Mouse (Mus musculus) erythroblast, embryonic 14.5 days (primary cell): ENCODE measurements around the gene Gm128. TPM values are rescaled to one million over a fixed set of nuclear protein-coding genes. Genes with fewer than 3 reads are reported as not detected.

Experiments used
- H3K27me3 ChIP-seq: 2 replicates; pipeline ENCODE4 v1.6.1; 2012; ENCODE audit warnings: inconsistent platforms; ENCODE audit not compliant: control insufficient read depth
- H3K36me3 ChIP-seq: 2 replicates; pipeline ENCODE4 v1.6.1; 2012; ENCODE audit warnings: mild to moderate bottlenecking, inconsistent platforms; ENCODE audit not compliant: control insufficient read depth
- H3K4me1 ChIP-seq: 2 replicates; pipeline ENCODE4 v1.6.1; 2012; ENCODE audit warnings: inconsistent platforms; ENCODE audit not compliant: control insufficient read depth
- H3K4me3 ChIP-seq: replicated peaks from 2 replicates; pipeline ENCODE3; 2012; ENCODE audit warnings: moderate library complexity, mild to moderate bottlenecking, inconsistent platforms
- H3K9me3 ChIP-seq: 2 replicates; pipeline ENCODE4 v1.6.1; 2012; ENCODE audit warnings: low read length, inconsistent platforms, mixed read lengths; ENCODE audit not compliant: control insufficient read depth
- GATA1 ChIP-seq: IDR thresholded peaks from 2 replicates; pipeline ENCODE4 v1.6.1; 2012; ENCODE audit warnings: low read length, inconsistent platforms, mixed read lengths
- TAL1 ChIP-seq: IDR thresholded peaks from 3 replicates; pipeline ENCODE4 v1.6.1; 2012; ENCODE audit warnings: low read length, inconsistent platforms, mixed read lengths
- polyA plus RNA-seq: library from polyadenylated mRNA; stranded (reverse); fragments of >175 nt; gene quantifications from 2 replicates; pipeline ENCODE4 v1.2.3, GENCODE M21; 2012

Gm128 gene
- polyA plus RNA-seq, 1 experiment, result not detected

DNA sequence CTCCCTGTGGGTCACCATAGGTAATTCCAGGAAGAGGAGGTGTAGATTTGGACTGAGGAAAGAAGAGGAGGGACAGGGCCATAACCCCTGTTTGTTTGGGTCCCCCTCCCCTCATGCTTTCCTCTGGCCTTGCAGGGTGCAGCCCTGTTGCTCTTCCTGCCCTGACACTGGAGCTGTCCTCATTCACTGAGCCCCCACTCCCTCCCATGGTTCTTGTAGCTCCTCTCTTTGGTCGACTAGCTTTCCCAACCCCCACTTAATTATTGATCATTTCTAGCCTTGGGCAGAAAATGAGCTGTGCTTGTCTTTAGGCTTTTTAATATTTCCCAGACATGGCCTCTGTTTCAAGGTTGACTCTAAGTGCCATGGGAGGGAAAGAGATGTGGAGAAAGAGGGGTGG, 42.7 kb upstream of the Gm128 start:
- TF ChIP-seq TAL1 (no peak), GATA1 (no peak)

DNA sequence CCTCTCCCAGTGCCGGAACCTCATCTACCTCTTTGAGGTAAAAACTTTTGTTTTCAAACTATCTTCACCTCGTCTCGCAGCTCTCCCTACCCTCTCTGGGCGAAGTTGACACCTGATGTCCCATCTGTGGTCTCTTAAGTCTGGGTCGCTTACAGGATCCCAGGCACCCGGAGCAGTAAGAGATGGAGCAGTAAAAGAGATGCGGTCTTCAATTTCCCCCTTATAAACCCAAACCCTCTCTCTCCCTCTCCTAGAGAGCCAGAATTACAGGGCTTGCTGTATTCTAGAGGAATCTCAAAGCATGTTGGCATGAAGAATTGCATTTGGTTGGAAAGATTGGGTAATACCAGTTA, 42.2 kb upstream of the Gm128 start:
- no peaks in the 10 kb centered on the region for H3K9me3 ChIP-seq
- H3K36me3 ChIP-seq, result peaks cover 33% of the 10 kb centered on the region
- no peaks in the 10 kb centered on the region for H3K27me3 ChIP-seq
- TF ChIP-seq TAL1 (no peak), GATA1 (no peak)
- peak overlapping the region; percentile 93 for H3K4me3 ChIP-seq
- H3K4me1 ChIP-seq, result peaks cover 67% of the 10 kb centered on the region

More for the DNA sequence above, 42.7 kb upstream of the Gm128 start:
- peak overlapping the region; percentile 93 for H3K4me3 ChIP-seq
- H3K9me3 ChIP-seq, result no peaks in the 10 kb centered on the region
- peaks cover 35% of the 10 kb centered on the region for H3K36me3 ChIP-seq
- no peaks in the 10 kb centered on the region for H3K27me3 ChIP-seq
- H3K4me1 ChIP-seq, result peaks cover 63% of the 10 kb centered on the region

DNA sequence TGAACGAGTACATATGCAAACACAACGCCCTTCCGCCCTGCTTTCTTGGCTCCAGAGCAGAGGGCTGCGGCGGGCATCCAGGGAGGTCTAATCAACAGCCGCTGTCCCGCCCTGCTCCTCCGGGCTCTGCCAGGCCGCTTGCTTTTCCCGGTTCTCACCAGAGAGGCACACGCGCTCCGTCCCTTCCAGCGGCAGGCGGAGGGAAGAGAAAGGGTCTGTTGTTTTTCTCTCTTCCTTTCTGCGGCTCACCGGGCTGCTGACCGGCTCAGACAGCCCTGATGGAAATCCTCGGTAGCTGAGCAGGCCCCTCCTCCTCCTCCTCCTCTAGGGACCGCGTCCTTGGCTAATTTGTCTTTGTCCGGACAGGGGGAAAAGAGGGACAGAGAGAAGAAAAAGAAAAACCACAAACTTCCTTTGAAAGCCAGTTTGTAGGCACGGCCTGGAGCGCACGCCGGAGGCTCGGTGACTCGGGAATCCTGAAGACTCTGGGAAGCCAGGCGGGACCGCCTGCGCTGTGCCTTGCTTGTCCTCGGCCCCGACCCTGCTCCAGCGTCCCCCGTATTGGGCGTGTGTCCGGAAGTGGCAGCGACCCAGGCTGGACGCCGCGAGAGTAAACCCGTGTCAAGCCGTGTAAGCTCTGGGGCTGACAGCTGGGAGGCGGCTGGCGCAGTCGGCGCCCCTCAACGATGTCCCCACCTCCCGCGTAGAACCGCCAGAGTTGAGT, 41.6 kb upstream of the Gm128 start:
- Histone ChIP-seq H3K36me3 (peaks cover 31% of the 10 kb centered on the region), H3K9me3 (no peaks in the 10 kb centered on the region), H3K4me1 (peaks cover 72% of the 10 kb centered on the region), H3K27me3 (no peaks in the 10 kb centered on the region), H3K4me3 (peak overlapping the region; percentile 93)
- TF ChIP-seq TAL1 (no peak), GATA1 (no peak)

DNA sequence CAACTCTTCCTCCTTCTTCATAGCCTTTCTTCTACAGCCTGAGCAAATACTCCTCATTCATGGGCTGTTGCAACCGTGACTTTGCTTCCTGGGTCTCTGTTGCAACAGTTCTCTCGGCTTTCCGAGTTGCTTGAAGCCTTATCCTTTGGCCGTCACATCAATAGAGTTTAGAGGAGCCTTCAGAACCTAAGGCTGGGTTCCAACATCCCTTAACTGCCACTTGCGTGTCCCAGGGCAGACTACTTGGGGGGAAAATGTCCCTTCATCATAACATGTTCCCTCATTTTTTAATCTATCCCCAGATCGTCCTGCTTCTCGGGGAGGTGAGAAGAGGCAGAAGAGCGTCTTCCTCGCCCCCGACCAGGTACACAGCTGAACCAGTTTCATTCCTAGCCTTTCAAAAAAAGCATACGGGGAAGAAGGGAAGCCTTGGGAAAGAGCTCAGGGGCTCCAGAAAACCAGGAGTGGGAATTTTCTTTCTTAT, 41.0 kb upstream of the Gm128 start:
- peak overlapping the region; percentile 93 for H3K4me3 ChIP-seq
- peaks cover 25% of the 10 kb centered on the region for H3K36me3 ChIP-seq
- no peak for TF ChIP-seq TAL1
- TF ChIP-seq GATA1, result 0 out of 2 replicates have a peak, but pooled peaks have one; percentile 34
- no peaks in the 10 kb centered on the region for H3K27me3 ChIP-seq
- no peaks in the 10 kb centered on the region for H3K9me3 ChIP-seq
- peaks cover 74% of the 10 kb centered on the region for H3K4me1 ChIP-seq

DNA sequence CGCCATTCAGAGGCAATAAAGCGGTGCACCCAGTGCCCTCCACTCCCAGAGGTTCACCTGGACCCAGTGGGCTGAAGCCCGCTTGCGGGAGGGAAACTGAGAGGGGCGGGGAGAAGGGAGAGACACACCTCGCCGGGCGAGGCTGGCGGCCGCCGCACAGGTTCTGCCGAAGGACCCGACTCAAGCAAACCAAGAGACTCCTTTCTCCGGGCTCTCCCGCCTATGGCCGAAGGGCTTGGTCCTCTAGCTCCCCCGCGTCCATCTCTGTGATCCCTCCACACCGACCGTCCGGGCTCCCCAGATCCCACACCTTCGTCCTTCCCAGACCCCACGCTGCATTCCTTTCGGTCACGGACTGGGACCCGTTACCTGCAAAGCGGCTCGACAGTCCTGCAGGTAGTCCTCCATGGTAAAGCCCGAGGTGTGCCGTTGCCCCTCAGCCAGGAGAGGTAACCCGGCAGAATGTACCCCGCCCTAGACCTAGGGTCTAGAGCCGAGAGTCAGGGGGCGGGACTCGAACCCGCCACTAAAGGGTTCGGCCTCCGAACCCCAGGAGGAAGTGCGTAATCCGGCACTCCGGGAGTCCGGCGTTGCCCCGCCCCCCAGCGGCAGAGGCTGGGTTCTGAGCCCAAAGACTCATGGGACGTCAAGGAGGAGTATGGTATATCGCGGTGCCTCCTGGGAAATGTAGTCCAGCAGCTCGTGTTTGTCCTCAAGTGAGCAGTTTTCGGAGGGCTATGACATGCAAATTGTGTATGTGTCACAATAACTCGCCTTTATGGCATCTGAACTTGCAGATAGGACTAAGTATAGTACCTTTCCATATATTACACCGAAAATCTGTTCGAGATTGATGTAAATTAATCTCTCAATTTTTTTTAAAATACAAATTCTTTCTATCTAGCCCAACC, 40.1 kb upstream of the Gm128 start, which contains the start of the genes Mindy1 and Prune1:
Gene Mindy1 (plus strand): TSS at position 130 of the 911 bp plus-strand sequence.
Gene Prune1 (minus strand): TSS at position 861 of the 911 bp plus-strand sequence.
- H3K36me3 ChIP-seq, result peaks cover 17% of the 10 kb centered on the region
- TF ChIP-seq GATA1 (no peak), TAL1 (no peak)
- no peaks in the 10 kb centered on the region for H3K27me3 ChIP-seq
- H3K4me1 ChIP-seq, result peaks cover 81% of the 10 kb centered on the region
- H3K4me3 ChIP-seq, result peak within 1 kb of the TSS; percentile 93
- no peaks in the 10 kb centered on the region for H3K9me3 ChIP-seq

DNA sequence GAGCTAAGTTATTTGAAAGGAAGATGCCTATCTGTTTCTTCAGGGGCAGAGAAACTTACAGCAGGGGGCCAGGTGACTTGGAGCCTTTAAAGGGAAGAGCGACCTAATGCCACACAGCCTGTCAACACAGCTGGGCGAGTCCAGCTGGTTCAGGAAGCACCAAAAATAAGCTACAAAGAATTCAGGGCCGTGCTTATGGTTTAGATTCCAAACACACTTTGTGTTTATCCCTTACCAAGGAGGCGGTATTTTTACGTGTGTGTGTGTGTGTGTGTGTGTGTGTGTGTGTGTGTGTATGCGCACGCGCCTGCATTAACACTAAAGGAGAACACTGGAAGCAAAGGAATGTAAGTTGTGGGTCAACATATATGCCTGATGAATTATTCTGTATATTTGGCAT, 39.3 kb upstream of the Gm128 start:
- Histone ChIP-seq H3K9me3 (no peaks in the 10 kb centered on the region), H3K4me1 (peaks cover 78% of the 10 kb centered on the region), H3K27me3 (no peaks in the 10 kb centered on the region), H3K36me3 (peaks cover 14% of the 10 kb centered on the region), H3K4me3 (peak overlapping the region; percentile 93)
- no peak for TF ChIP-seq TAL1
- TF ChIP-seq GATA1, result no peak

DNA sequence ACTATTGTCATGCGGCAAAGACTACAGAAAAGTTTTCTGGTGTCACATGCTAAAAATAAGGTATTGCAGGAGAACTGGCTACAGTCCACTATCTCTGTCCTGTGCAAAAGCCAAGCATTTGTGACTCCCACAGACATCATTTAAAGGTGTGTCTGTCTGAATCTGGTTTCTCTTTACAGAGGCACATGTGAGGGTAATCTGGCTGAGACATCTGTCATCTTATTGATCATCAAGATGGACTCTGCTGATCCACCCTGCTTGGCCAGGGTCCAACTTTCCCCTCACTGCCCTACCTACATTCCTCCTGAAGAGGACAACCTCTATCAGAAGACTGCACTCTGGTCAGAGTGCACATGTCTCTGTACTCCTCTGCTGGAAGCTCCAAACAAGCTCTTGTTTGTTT, 35.8 kb upstream of the Gm128 start:
- H3K36me3 ChIP-seq, result peaks cover 15% of the 10 kb centered on the region

DNA sequence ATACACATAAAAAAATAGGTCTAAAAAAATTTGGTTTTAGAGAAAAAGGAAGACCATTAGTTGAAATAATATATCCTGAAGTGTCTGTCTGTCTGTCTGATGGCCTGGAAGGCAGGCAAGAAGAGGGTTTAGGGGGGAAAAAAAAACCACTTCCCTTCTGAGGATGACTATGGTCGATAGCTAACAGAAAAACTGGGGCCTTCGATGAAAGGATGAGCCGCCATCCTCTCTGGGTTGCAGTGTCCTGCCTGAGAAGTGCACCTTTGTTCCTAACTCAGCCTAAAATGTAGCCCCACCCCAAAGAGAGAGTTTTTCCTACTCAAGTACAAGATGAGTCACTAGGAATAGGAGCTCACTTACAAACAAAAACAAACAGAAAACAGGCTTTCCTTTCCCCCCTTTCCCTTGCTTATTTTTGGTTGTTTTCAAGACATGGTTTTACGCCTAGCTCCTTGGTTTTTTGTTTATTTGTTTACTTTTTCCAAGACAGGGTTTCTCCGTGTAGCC, 35.1 kb upstream of the Gm128 start:
- Histone ChIP-seq H3K27me3 (no peaks in the 10 kb centered on the region), H3K4me3 (no peak overlapping the region), H3K4me1 (peaks cover 58% of the 10 kb centered on the region), H3K9me3 (no peaks in the 10 kb centered on the region), H3K36me3 (peaks cover 15% of the 10 kb centered on the region)
- TF ChIP-seq TAL1, result no peak
- TF ChIP-seq GATA1, result no peak

More for the DNA sequence above, 35.8 kb upstream of the Gm128 start:
- Histone ChIP-seq H3K4me3 (no peak overlapping the region), H3K4me1 (peaks cover 63% of the 10 kb centered on the region), H3K9me3 (no peaks in the 10 kb centered on the region), H3K27me3 (no peaks in the 10 kb centered on the region)
- TF ChIP-seq GATA1 (no peak), TAL1 (no peak)

DNA sequence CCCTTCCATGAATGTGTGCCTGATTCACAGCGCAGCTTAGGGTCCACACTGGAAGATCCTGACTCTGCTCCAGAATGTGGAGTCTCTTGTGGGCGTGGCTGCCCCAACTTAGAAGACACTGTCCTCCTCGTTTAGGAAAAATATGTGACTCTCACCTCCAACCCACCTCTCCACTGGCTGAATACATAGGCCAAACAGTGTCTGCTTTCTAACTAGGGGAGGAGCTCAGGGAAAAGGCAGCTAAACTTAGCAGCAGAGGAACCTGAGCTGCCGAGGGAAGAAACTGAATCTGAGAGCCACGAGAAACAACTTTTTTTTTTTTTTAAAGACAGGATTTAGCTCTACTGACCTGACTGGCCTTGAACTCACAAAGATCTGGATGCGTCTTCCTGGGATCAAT, 33.8 kb upstream of the Gm128 start:
- H3K36me3 ChIP-seq, result peaks cover 15% of the 10 kb centered on the region
- H3K9me3 ChIP-seq, result no peaks in the 10 kb centered on the region
- H3K27me3 ChIP-seq, result no peaks in the 10 kb centered on the region
- TF ChIP-seq TAL1 (no peak), GATA1 (no peak)
- no peak overlapping the region for H3K4me3 ChIP-seq
- H3K4me1 ChIP-seq, result peaks cover 47% of the 10 kb centered on the region
